Mouse (Mus musculus): ENCODE measurements around the gene Extl1.

DNA sequence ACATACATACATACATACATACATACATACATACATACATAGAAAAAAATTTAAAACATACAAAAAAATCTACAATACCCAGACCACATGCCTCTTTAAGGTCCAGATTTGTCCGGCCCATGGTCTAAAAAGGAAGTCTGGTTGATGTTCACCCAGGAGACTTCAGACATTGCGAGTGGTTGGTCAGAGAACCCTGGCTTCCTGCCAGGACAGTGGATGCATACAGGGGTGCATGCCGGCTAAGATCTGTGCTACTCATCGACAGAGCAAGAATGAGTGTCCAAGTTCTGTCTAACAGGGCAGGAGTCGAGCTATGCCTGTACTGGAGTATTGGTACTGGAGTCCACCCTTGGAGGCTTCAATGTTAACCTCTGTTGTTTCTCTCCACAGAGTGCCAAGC lies 59.0 kb downstream of the Extl1 start:
- TF ChIP-seq CTCF (IDR thresholded peaks at IDR 0.05; ENCODE audit: low read depth): no peak
- TF ChIP-seq EP300 (optimal IDR thresholded peaks at IDR 0.05): no peak
